Mouse (Mus musculus) frontal cortex, postnatal 14 days (tissue): ENCODE data around the gene Oog4.
A peak's percentile ranks its signal among the peaks of the same experiment; 100 is the strongest.
"Not testable (repeated sequence)": the region's sequence is repeated elsewhere in the genome, so short reads cannot be mapped to it uniquely, and the experiment has no call there.

Experiments used
- DNase-seq, 2 experiments: peaks; one replicate each; pipeline ENCODE4 v3.0.0; 2022; ENCODE audit warnings: low spot score in 2 of 2

Oog4 gene

DNA sequence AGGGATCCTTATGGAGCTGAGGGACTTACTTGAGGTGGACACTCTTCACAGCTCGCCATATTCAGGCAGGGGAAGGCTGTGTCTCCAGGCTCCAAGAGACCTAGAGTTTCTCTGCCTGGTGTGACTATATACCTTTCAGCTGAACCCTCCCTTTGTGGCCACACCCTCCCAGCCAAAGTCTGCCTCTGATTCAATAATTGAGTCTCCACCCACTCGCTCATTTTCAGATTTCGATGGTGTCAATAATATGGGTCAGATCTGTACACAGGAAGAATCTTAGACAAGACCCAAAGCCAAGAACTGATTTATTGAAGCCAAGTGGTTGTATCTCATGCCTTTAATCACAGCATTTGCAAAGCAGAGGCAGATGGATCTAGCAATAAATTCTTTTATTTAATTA lies at the start of gene Oog4:
TSS of gene Oog4 (minus strand) at position 101 of the 400 bp plus-strand sequence.
- no peak for DNase-seq

DNA sequence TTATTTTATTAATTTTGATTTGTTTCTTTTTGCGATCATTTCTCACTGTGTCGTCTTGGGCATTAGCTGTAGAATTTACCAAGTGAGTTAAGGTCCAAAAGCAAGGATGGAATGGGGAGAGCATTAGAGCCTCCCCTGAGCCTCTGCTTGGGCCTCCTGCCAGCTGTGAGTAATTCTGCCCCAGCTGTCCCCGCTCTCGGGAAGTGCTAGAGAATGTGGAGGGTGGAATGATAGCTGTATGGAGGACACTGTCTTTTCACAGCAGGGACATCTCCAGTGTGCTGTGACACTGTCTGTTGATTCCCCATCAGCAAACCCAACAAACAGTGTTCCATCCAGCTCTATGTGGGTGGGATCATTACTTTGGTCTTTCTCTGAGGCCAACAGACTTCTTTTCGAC lies 23.4 kb downstream of the Oog4 start:
- DNase-seq = not testable (repeated sequence)

DNA sequence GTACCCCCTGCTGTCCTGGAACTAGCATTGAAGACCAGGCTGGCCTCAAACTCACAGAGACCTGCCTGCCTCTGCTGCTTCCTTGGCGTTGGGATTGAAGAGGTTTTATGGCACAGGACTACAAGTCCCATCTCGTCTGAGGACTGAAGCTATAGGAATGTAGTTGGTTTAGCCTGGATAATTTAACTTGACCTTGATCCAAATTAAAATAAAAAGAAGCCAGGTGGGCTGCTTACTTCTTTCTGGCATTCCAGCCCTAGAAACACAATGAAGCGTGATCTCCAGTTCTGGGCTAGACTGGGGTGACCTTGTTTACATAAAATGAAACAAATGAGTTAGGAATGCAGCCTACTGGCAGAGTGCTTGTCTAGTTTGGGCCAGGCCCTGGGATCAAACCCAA lies 36.0 kb downstream of the Oog4 start:
- DNase-seq = no peak

DNA sequence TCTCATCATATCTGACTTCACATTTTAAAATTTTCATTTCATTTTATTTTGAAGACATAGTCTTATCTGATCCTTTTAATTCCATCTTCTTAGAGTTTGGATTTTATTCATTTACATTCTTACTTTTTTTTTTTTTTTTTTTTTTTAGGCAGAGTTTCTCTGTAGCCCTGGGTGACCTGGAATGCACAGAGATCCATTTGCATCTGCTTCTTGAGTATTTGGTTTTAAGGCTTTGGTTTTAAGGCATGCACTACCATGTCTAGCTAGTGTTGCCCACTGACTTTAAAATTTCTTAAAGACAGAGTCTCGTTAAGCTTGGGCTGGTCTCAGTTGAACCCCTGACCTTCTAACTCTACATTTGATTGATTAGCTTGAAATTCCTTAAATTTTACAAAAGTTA lies 36.5 kb downstream of the Oog4 start:
- DNase-seq = no peak

DNA sequence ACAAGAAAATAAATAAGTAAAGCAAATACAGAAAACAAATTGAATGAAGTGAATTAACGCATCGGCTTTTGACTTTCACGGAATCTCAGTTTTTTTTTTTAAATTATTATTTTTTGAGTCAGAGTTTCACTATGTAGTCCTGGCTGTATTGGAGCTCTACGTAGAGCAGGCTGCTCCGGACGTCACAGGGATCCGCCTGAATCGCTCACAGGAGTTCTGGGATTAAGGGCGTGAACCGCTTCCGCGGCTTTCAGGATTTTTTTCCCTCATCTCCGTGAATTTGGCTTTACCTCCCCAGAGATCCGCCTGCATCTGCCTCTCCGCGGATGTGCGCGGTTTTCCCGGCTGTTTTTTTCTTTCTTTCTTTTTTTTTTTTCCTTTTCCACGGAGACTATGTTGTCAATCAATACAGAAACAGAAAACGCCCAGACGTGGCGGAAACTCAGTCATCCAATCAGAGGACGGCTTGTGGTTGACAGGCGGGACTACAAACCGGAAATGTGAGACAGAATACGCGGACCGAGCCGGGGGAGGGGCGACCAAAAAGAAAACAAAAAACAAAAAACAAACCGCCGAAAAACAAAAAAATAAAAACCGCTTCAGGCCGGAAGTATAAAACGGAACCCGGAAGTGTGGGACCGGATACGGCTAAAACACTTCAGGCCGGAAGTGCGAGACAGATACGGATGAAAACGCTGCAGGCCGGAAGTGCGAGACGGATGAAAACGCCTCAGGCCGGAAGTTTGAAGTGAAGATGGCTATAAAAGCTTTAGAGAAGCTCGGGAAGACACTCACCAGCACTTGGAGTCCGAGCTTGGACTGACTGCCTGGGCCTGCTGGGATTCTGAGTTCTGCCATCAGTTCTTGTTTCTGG lies 37.7 kb downstream of the Oog4 start, which contains the start of gene Pramef8:
TSS of gene Pramef8 (plus strand) at position 208 of the 874 bp plus-strand sequence.
- peak; percentile 88 for DNase-seq

DNA sequence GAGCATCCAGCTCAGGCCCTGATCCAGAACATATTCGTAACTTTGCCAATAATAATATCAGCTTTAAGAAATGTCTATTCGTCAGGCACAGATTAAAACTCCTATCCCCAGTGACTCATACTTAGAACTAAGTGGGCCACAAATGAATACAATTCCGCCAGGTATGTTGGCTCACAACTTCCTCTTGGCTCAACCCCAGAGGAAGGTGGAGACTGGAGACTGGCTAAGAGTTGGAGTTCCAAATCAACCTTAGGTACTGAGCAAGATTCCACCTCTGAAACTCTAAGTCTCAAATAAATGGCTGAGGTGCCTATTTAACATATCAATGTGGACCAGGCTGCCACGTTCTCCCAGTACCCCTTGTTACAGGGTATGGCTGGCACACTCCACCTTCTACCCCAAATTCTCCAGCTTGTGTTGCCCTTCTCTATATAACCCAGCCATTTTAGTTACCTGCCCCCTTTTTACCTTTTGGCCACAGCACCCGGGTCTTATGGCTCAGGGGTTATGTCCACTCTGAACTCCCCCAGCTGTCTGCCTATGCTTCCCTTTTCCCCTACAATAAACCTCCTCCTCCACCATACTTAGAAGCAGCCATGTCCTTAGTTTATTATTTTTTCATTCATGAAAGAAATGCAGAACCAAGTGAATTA lies 38.4 kb downstream of the Oog4 start:
- no peak for DNase-seq

DNA sequence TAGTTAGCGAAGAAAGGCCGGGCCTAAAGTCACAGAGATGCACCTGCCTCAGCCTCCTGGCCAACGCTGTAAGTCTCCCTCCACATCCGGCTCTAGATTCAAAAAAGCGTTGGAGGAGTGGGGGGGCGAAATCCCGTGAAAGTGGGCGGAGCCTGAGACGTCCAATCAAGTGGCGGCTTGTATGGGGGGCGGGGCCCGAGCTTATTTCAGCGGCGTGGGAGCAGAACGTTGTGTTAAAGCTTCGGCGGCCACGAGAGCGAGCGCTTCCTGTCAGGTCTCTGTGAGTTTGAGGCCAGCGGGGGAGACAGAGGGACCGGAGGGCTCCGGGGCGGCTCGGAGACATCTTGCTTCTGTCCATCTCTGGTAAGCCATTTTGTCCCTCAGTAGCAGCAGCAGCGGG lies 55.9 kb downstream of the Oog4 start, which contains the start of gene Pramel1:
TSS of gene Pramel1 (plus strand) at position 248 of the 400 bp plus-strand sequence.
- no peak for DNase-seq

DNA sequence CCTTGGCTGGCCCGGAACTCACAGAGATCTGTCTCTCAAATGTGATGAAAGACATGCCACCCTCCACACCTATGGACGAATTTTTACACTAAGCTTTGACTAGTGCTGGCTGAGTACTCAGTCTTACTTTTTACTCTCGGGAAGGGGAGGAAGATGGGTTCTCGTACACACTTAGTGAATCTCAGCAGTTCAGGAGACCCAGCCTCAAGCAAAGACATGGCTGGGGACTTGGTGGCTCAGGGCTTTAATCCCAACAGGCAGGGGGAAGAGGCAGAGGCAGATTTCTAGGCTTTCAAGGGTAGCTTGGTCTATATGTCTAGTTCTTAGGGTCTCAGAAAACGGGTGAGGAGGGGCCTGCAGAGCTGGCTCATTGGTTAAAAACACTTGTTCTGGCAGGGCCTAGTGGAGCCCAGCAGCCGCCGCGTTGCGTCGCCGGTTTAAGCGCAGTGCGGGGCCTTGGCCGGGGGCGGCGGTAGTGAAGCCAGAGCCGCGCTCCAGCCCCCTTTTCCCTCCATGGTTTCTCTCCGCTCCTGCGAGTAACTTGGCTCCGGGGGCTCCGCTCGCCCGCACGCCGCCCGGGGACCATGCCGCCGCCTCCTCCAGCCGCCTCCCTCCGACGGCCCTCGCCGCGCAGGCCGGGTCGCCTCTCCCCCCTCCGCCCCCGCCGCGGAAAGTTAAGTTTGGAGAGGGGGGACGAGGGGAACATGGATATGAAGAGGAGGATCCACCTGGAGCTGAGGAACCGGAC lies 61.0 kb downstream of the Oog4 start:
- peak in 1 of 2 experiments; percentile 26 for DNase-seq
